Mouse (Mus musculus): ENCODE results near the gene Gad1.

Gene Gad1

GRCm38 (mm10) chr2:70552772-70553171 lies at the start of gene Gad1:
Gad1 (plus strand) TSS chr2:70553072.
- no peak for DNase-seq

- no peak for DNase-seq
Measured at GRCm38 (mm10) chr2:70503436-70503835, 49.4 kb upstream of the Gad1 start.

GRCm38 (mm10) chr2:70505229-70505628 lies 47.6 kb upstream of the Gad1 start:
- no peak for DNase-seq

- DNase-seq = peak; percentile 5
Measured at GRCm38 (mm10) chr2:70505896-70506295, 47.0 kb upstream of the Gad1 start.

GRCm38 (mm10) chr2:70506372-70506771 lies 46.5 kb upstream of the Gad1 start:
- no peak for DNase-seq

GRCm38 (mm10) chr2:70508496-70508895 lies 44.4 kb upstream of the Gad1 start, which contains the start of gene Erich2:
Erich2 (plus strand) TSS chr2:70508819.
- DNase-seq = no peak

- DNase-seq = peak; percentile 88
Measured at GRCm38 (mm10) chr2:70509021-70509632, 43.7 kb upstream of the Gad1 start.

GRCm38 (mm10) chr2:70538283-70538682 lies 14.6 kb upstream of the Gad1 start:
- peak; percentile 72 for DNase-seq

- DNase-seq = no peak
Measured at GRCm38 (mm10) chr2:70550671-70551070, 2.2 kb upstream of the Gad1 start.

- no peak for DNase-seq
Measured at GRCm38 (mm10) chr2:70551446-70551845, 1.4 kb upstream of the Gad1 start.

GRCm38 (mm10) chr2:70552067-70552598 lies 739 bp upstream of the Gad1 start:
- DNase-seq = no peak

GRCm38 (mm10) chr2:70553826-70554225 lies 954 bp downstream of the Gad1 start:
- DNase-seq = no peak

- DNase-seq = peak; percentile 87
Measured at GRCm38 (mm10) chr2:70558112-70558842, 5.4 kb downstream of the Gad1 start.

GRCm38 (mm10) chr2:70558843-70559451 lies 6.1 kb downstream of the Gad1 start:
- no peak for DNase-seq

GRCm38 (mm10) chr2:70559520-70559919 lies 6.6 kb downstream of the Gad1 start:
- peak; percentile 83 for DNase-seq

GRCm38 (mm10) chr2:70561077-70561795 lies 8.4 kb downstream of the Gad1 start:
- DNase-seq = peak; percentile 62

GRCm38 (mm10) chr2:70562011-70562491 lies 9.2 kb downstream of the Gad1 start:
- no peak for DNase-seq

GRCm38 (mm10) chr2:70562611-70562980 lies 9.7 kb downstream of the Gad1 start:
- no peak for DNase-seq

GRCm38 (mm10) chr2:70562981-70563671 lies 10.3 kb downstream of the Gad1 start:
- no peak for DNase-seq

GRCm38 (mm10) chr2:70563721-70564645 lies 11.1 kb downstream of the Gad1 start:
- no peak for DNase-seq

- DNase-seq = no peak
Measured at GRCm38 (mm10) chr2:70564646-70565315, 11.9 kb downstream of the Gad1 start.
